Mouse (Mus musculus) pancreas, adult 10 weeks (tissue): Measurements from ENCODE around the gene Rab13. TPM values are rescaled to one million over a fixed set of nuclear protein-coding genes. Genes with fewer than 3 reads are reported as not detected.

ENCODE experiments used
- polyA plus RNA-seq: library from polyadenylated mRNA; stranded (reverse); fragments of 350-450 nt; fragmentation: Illumina TruSeq; extraction: RNeasy Lipid Tissue Mini Kit (QIAGEN cat#74804); gene quantifications from one replicate; pipeline ENCODE4 v1.2.3, GENCODE M21; 2015; ENCODE audit warnings: low read depth, low replicate concordance; ENCODE audit not compliant: insufficient read depth

Gene Rab13
- 3.2 TPM for polyA plus RNA-seq

DNA sequence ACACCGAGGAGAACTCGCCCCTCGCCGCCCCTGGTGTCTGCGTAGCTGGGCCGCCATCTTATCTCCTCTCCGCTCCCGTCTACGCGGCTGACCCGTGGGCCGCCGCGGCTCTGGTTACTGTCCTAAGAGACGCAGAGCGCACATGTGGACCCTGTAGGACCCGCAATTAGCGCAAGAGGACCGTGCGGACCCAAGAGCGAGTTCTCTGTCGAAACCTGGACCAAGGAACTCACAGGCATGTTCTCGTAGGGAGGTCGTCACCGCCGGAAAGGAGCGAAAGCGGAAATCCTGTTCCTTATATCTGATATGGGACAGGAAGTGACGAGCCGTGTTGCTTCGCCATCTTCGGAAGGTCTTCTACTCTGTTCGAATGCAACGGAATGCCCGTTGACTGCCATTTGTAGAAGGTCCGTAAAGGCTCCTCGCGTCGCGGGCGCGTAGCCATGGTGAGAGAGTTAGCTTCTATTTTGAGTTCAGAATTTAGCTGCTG is at the start of gene Rab13, which contains the start of gene Rps27:
Rab13 (plus strand) TSS at position 319 of the 490 bp plus-strand sequence.
Rps27 (minus strand) TSS at position 275 of the 490 bp plus-strand sequence.

DNA sequence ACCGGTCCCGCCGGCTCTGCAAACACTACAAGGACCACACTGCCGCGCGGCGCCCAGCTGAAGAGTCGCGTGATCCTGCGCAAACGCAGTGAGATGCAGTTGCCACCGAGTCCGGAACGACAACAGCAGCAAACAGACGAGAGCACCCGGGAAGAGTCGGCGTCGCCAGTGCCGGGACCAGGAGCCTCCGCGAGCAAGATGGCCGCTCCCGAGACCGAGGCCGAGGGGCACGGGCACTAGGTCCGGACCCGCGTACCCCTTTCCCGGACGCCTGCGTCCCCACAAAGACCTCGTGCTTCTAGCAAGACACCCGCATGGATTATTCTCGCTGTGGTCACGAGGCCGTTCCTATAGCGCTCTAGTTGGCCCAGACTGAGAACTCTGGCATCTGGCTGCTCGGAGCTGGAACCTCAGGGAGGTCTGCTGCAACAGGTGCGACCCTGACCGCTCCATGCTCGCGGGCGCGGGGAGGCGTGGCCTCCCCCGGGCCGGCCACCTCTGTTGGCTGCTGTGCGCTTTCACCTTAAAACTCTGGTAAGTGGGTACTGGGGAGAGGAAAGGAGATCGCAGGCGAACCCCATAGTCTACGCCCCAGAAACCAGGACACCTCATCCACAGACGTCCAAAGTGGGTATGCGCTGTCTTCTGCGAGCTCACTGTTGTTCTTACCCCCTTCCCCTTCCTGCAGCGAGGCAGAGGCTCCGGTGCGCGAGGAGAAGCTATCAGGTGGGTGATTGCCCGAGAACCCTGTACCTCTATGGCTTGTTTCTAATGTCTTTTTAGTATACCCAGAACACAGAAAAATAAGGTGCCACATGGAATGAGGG is 18.2 kb downstream of the Rab13 start, which contains the start of gene Jtb:
Jtb (plus strand) TSS at position 91 of the 827 bp plus-strand sequence.

DNA sequence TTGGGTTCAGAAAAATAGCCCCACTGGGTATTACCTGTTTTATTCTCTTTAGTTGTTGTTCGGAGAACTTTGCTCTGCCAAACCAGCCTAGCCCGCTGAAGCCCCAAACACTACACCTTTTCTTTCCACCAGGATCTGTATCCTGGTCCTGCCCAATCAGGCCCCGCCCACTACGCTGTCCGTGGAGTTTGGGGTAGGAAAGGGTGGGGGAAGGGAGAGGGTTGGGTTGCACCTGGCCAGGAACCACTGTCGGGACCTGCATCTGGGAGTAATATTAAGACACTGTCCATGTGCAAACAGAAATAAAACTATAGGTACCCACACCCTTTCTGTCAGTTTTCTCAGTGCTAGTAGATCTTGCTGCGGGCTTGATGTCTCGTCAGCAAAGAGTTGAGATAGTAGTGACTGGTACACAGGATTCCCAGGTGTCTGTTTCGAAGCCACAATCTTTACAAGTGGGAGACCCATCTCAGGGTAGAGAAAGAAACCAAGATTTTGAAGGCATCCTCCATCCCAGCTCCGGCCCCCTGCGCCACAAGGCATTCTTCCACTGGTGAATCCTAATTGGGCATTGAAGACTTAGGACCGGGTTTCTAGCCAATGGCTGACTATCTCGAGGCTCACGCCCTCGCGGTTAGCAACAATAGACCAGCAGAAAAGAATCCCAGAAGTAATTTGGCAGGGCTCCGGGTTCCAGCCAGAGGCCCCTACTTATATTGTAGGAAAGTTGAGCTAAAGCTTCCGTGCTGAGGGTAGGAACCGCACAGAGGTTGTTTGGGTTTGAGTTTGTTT is 29.7 kb downstream of the Rab13 start, which contains the start of gene Creb3l4:
Creb3l4 (minus strand) TSS at position 529 of the 792 bp plus-strand sequence.

DNA sequence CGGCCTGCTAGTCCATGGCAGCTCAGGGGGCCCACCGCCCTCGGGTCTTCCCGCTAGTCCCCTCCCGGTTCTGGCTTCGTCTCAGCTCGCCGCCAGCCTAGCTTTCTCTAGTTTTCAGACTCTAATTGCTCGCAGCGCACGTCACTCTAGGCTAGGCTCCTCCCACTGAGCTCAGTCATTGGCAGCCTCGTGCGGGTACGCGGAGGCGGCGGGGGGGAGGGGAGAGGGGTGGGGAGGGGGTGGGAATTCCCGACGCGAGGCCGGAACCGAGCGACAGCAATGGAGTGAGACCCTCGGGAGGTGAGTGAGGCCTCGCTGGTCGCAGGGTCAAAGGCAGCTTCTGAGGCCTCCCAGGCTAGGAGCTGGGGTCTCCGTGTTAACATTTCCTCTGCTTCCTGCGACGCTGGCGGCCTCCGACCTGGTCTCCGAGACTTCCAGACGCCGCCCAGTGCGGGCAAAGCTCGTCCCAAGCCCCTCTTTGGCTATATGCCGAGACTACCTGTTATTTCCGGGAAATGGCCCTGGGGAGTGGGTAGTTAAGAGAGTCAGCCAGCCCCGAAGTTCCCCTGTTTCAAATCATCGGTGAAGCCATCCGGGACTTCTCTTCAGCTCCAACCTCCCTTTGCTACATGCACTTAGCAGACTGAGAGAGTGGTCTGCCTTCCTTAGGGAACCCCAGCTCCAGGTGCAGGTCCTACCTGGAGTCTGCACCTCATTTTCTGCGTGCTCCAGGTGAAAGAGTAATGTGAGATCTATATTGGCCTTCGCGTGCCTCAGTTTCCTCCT is 34.7 kb downstream of the Rab13 start, which contains the start of gene Slc39a1:
Slc39a1 (plus strand) TSS at position 213 of the 786 bp plus-strand sequence.

DNA sequence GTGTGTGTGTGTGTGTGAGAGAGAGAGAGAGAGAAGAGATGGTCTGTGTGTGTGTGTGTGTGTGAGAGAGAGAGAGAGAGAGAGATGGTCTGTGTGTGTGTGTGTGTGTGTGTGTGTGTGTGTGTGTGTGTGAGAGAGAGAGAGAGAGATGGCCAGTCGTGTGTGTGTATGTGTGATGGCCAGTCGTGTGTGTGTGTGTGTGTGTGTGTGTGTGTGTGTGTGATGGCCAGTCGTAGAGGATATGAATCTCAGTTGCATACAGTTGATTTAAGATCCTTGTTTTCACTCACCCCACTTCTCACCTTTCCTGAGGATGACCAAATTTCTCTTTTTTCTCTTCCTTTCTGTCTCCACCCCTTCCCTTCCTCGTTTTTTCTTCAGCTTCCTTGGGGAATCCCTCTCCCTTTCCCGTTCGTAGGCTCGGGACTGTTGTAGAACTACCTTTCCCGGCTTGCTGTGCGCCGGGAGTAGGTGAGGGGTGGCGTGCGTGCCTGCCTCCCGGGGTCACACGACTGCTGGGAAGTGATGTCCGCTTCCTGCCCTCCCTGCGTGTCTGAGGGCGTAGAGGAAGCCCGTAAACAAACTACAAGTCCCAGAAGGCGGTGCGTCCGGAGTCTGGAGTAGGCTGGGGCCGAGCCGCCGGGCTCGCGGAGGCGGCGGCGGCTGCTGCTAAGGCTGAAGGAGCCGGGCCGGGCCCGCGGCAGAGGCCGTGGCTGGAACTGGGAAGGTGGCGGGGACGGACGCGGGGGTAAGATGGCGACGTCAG is 40.3 kb downstream of the Rab13 start, which contains the start of gene Crtc2:
Crtc2 (plus strand) TSS at position 511 of the 766 bp plus-strand sequence.

DNA sequence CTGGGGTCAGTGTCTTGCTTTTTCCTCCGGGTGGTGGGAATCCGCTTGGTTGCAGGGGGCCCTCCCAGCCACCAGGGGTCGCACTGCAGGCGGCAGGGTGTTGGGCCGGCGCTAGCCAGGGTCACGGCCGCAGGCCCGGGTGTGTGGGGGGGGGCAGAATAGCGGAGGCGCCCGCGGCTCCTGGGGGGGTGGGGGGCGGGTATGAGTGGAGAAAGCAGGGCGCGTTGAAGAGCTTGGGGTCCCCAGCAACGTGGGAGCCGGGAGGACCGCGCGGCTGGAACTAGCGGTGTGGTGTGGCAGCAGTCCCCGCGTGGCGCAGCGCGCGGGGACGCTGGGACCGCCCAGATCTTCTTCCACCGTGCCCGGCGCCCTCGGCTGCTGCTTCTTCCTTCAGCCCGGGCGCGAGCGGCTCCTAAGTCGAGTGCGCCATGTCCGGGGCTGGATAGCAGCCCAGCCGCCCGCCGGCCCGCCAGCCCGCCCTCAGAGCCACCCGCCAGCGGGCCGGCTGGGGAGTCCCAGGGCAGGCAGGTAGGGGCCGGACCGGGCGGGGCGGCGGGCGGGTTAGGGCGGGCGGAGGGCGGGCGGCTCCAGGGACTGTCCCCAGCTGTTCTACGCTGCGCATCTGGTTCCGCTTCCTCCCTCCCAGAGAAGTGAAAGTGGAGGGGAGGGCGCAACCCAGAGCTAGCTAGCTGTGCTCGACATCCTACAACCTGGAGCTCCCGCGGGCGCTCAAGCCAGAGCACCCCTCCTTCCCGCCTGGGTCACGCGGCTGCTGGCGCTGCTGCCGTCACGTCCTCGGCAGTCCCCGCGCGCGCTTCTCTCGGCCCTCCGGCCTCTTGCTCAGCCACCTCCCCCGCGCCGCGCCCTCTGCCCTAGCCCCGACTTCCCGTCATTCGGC is 51.8 kb downstream of the Rab13 start, which contains the start of gene Dennd4b:
Dennd4b (plus strand) TSS at position 152 of the 898 bp plus-strand sequence.

Other genes starting within 250 kb of the Rab13 start
- 32.6 TPM for gene Hax1, start 214.9 kb upstream of the Rab13 start, polyA plus RNA-seq
- gene 4933434E20Rik, start 162.1 kb upstream of the Rab13 start, polyA plus RNA-seq = 22.4 TPM
- 20.0 TPM for gene Ubap2l, start 161.1 kb upstream of the Rab13 start, polyA plus RNA-seq
- 51.9 TPM for gene Tpm3, start 141.0 kb upstream of the Rab13 start, polyA plus RNA-seq
- not detected for gene Nup210l, start 109.6 kb upstream of the Rab13 start, polyA plus RNA-seq
- gene Rps27, start within 50 bp of the Rab13 start, polyA plus RNA-seq = 1,024 TPM
- gene Jtb, start 17.9 kb downstream of the Rab13 start, polyA plus RNA-seq = 60.7 TPM
- not detected for gene Creb3l4, start 29.8 kb downstream of the Rab13 start, polyA plus RNA-seq
- 13.2 TPM for gene Slc39a1, start 34.5 kb downstream of the Rab13 start, polyA plus RNA-seq
- gene Crtc2, start 40.5 kb downstream of the Rab13 start, polyA plus RNA-seq = 9.5 TPM
- gene Dennd4b, start 51.5 kb downstream of the Rab13 start, polyA plus RNA-seq = 3.7 TPM
- 3.5 TPM for gene Gatad2b, start 79.5 kb downstream of the Rab13 start, polyA plus RNA-seq
- gene Slc27a3, start 176.2 kb downstream of the Rab13 start, polyA plus RNA-seq = 6.5 TPM
- 12.9 TPM for gene Ints3, start 219.9 kb downstream of the Rab13 start, polyA plus RNA-seq